Mouse (Mus musculus): Measurements from ENCODE around the gene Ankrd50. TPM values are rescaled to one million over a fixed set of nuclear protein-coding genes. Genes with fewer than 3 reads are reported as not detected.

The Ankrd50 gene
- polyA plus RNA-seq (2014; fragmentation: Nextera tagmentation; extraction: Ambion mirVana), result 32.1 and 33.6 TPM in 2 replicates

DNA sequence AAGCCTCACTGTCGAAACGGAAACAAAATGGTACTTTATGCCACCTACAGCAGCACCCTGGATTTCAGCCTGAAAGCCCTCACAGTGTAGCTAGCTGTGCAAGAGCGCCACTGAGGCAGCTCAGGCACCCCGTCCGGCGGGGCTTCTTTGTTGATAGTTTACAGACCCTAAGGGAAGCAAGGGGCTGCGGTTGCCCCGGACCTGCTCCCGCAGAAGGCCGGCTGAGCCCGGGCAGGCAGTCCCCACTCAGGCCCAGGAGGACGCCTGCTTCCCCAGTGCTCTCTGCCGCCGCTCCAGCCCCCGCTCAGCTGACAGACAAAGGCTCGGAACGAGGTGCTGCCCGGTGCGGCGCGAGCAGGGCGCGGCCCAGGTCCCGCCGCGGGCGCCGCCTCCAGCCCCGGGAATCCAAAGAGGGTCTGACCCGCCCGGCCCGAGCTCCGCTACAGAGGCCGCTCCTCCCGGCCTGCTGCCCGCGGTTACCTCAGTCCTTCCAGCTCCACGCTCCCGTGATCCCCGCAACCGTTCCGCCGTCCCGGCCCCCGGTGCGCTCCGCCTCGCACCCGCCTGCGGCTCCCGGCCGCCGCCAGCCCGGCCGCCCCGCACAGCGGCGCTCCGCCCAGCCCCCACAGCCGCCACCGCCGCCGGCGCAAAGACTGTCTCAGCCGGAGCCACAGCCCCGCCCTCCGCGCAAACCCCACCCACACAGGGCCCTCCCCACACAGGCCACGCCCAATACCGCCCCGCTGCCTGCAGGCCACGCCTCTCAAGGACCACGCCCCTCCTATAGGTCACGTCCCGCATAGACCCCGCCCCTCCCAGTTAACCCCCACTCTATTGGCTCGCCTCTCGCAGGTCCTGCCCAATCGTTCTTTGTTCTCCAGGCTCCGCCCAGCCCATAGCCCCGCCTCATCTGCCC, at the start of gene Ankrd50:
Gene Ankrd50, minus strand, starts transcription at position 654 of the 916 bp plus-strand sequence.
- H3K4me1 ChIP-seq (ENCODE audit: control insufficient read depth, insufficient read depth, low read length), result peaks cover 21% of the 10 kb centered on the region
- whole genome bisulfite sequencing, result 0% methylated on average over 35 of the region's 81 CpGs
- peak within 1 kb of the TSS; percentile 73 for H3K4me2 ChIP-seq (ENCODE audit: low read depth, low read length)
- H3K9ac ChIP-seq (ENCODE audit: low read depth, low read length), result peak within 1 kb of the TSS; percentile 97
- ATAC-seq (ENCODE audit: low read depth), result peak; percentile 97
- H3K9me3 ChIP-seq (ENCODE audit: control insufficient read depth, low read length), result peaks cover 3% of the 10 kb centered on the region; the same call in 1 of the 2 replicates
- no peaks in the 10 kb centered on the region for H3K27me3 ChIP-seq (replicated peaks; ENCODE audit: control insufficient read depth, insufficient read depth, low read length)
- H3K36me3 ChIP-seq (ENCODE audit: control insufficient read depth, insufficient read depth, low read length), result peaks cover 29% of the 10 kb centered on the region
- DNase-seq (ENCODE audit: low spot score), result peak; percentile 99
- peak within 1 kb of the TSS; percentile 90 for H3K4me3 ChIP-seq (ENCODE audit: low read depth, low read length)
- H3K27ac ChIP-seq (replicated peaks; ENCODE audit: low read depth, low read length), result peak within 1 kb of the TSS; percentile 95

DNA sequence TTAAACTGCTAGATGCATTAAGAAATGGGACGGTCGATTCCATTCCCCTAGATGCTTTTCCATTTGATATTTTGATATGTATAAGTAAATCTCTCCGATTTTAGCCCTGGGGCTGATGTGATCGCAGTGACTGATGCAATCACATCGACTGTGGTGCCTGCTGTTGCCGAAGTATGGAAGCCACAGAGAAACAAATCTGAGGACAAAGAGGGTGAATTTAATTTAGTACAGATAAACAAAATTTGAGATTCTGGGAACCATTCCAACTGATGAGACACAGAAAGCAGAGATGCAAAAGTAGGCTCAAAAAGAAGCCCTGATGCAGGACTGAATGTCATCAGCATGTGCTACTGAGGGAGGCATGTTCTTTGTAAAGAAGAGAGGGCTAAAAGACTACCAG, 49.6 kb upstream of the Ankrd50 start:
- Histone ChIP-seq H3K27me3 (replicated peaks; ENCODE audit: control insufficient read depth, insufficient read depth, low read length) (no peaks in the 10 kb centered on the region), H3K4me2 (ENCODE audit: low read depth, low read length) (no peak overlapping the region), H3K27ac (replicated peaks; ENCODE audit: low read depth, low read length) (no peak overlapping the region), H3K9ac (ENCODE audit: low read depth, low read length) (no peak overlapping the region), H3K4me3 (ENCODE audit: low read depth, low read length) (no peak overlapping the region), H3K36me3 (ENCODE audit: control insufficient read depth, insufficient read depth, low read length) (no peaks in the 10 kb centered on the region), H3K4me1 (ENCODE audit: control insufficient read depth, insufficient read depth, low read length) (no peaks in the 10 kb centered on the region), H3K9me3 (ENCODE audit: control insufficient read depth, low read length) (peaks cover 4% of the 10 kb centered on the region; the same call in 1 of the 2 replicates)
- ATAC-seq (ENCODE audit: low read depth), result no peak
- 51% methylated on average over 6 of the region's 6 CpGs for WGBS
- DNase-seq (ENCODE audit: low spot score), result peak; percentile 53

DNA sequence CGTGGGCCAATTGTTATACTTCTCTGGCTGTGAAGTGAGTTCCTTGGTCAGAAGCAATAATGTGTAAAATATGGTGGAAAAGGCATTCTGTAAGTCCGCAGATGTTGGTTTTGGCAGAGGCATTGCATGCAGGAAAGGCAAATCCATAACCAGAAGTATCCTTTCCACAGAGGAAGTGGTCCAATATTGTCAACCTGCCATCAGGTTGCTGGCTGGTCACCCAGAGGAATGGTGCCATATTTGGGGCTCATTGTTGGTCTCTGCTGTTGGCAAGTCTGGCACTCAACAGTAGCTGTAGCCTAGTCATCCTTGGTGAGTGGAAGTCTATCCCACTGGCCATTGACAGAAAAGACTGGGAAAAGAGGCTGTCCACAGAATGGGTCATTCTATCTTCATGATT, 35.8 kb upstream of the Ankrd50 start:
- 70% methylated on average over 2 of the region's 2 CpGs for WGBS
- ATAC-seq (ENCODE audit: low read depth), result no peak
- H3K4me2 ChIP-seq (ENCODE audit: low read depth, low read length), result no peak overlapping the region
- no peaks in the 10 kb centered on the region for H3K4me1 ChIP-seq (ENCODE audit: control insufficient read depth, insufficient read depth, low read length)
- H3K9ac ChIP-seq (ENCODE audit: low read depth, low read length), result no peak overlapping the region
- no peaks in the 10 kb centered on the region for H3K27me3 ChIP-seq (replicated peaks; ENCODE audit: control insufficient read depth, insufficient read depth, low read length)
- no peaks in the 10 kb centered on the region for H3K9me3 ChIP-seq (ENCODE audit: control insufficient read depth, low read length)
- H3K27ac ChIP-seq (replicated peaks; ENCODE audit: low read depth, low read length), result no peak overlapping the region
- no peaks in the 10 kb centered on the region for H3K36me3 ChIP-seq (ENCODE audit: control insufficient read depth, insufficient read depth, low read length)
- no peak for DNase-seq (ENCODE audit: low spot score)
- no peak overlapping the region for H3K4me3 ChIP-seq (ENCODE audit: low read depth, low read length)

DNA sequence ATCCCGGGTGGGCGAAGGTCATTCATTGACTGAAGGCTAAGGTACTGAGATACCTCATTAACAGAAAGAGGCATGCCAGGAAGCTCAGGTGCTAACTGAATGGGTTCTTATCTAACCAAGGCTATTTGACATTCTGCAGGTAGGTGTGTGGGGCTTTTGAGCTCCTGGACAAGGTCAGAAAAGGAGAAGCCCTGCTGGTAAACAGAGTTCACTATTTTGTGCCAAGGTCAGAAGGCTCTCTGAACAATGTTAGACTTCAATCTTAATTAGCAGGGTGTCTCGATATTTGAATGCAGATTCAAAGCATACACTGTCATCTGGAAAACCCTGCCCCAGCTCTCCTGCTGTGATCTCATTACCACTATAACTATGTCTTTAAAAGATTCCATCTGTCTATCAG, 35.3 kb upstream of the Ankrd50 start:
- no peak for DNase-seq (ENCODE audit: low spot score)
- 76% methylated on average over 3 of the region's 3 CpGs for WGBS
- H3K36me3 ChIP-seq (ENCODE audit: control insufficient read depth, insufficient read depth, low read length), result no peaks in the 10 kb centered on the region
- no peaks in the 10 kb centered on the region for H3K27me3 ChIP-seq (replicated peaks; ENCODE audit: control insufficient read depth, insufficient read depth, low read length)
- H3K27ac ChIP-seq (replicated peaks; ENCODE audit: low read depth, low read length), result no peak overlapping the region
- no peaks in the 10 kb centered on the region for H3K4me1 ChIP-seq (ENCODE audit: control insufficient read depth, insufficient read depth, low read length)
- H3K4me2 ChIP-seq (ENCODE audit: low read depth, low read length), result no peak overlapping the region
- H3K9me3 ChIP-seq (ENCODE audit: control insufficient read depth, low read length), result no peaks in the 10 kb centered on the region
- H3K4me3 ChIP-seq (ENCODE audit: low read depth, low read length), result no peak overlapping the region
- H3K9ac ChIP-seq (ENCODE audit: low read depth, low read length), result no peak overlapping the region
- no peak for ATAC-seq (ENCODE audit: low read depth)

DNA sequence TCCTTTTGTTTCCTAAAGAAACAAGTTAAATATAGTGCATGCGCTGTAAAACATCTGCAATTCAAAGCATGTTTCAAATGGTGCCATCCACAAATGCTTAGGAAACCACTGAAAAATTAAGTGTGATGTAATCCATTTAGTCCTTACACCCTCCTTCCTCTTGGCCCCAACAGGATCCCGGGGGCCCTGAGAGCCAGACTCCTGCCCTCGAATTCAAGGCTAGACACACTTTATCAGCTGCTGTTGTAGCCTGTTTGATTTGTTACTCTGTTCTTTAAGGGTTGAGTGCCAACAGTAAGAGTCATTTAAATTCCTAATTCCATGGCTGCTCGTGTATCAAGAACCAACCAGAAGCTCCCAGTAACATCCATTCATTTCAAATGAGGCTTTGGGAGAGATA, 19.0 kb upstream of the Ankrd50 start:
- Histone ChIP-seq H3K9ac (ENCODE audit: low read depth, low read length) (no peak overlapping the region), H3K36me3 (ENCODE audit: control insufficient read depth, insufficient read depth, low read length) (no peaks in the 10 kb centered on the region), H3K4me2 (ENCODE audit: low read depth, low read length) (no peak overlapping the region), H3K9me3 (ENCODE audit: control insufficient read depth, low read length) (no peaks in the 10 kb centered on the region), H3K4me3 (ENCODE audit: low read depth, low read length) (no peak overlapping the region), H3K27ac (replicated peaks; ENCODE audit: low read depth, low read length) (no peak overlapping the region), H3K4me1 (ENCODE audit: control insufficient read depth, insufficient read depth, low read length) (no peaks in the 10 kb centered on the region), H3K27me3 (replicated peaks; ENCODE audit: control insufficient read depth, insufficient read depth, low read length) (no peaks in the 10 kb centered on the region)
- ATAC-seq (ENCODE audit: low read depth), result no peak
- WGBS, result 71% methylated on average over 4 of the region's 4 CpGs
- no peak for DNase-seq (ENCODE audit: low spot score)

DNA sequence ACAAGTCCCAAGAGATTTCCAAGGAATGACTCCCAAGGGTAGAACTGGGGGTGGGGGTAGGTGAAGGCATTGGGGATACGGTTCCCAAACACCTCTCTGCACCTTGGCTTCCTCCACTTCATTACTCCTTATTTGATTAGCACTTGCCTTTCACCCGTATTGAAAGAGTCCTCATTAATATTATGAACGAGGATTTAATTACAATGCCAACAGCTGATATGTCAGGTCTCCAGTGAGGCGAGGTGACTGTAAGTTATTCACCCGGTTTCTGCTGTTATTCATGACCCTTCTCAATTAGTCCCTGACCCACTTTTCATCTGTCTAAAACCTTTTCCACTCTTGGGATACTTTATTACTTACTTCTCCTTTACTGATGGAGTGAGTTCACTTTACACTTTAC, 17.5 kb upstream of the Ankrd50 start:
- H3K4me2 ChIP-seq (ENCODE audit: low read depth, low read length), result no peak overlapping the region
- no peaks in the 10 kb centered on the region for H3K9me3 ChIP-seq (ENCODE audit: control insufficient read depth, low read length)
- H3K27ac ChIP-seq (replicated peaks; ENCODE audit: low read depth, low read length), result no peak overlapping the region
- no peaks in the 10 kb centered on the region for H3K27me3 ChIP-seq (replicated peaks; ENCODE audit: control insufficient read depth, insufficient read depth, low read length)
- no peak overlapping the region for H3K4me3 ChIP-seq (ENCODE audit: low read depth, low read length)
- H3K4me1 ChIP-seq (ENCODE audit: control insufficient read depth, insufficient read depth, low read length), result no peaks in the 10 kb centered on the region
- ATAC-seq (ENCODE audit: low read depth) (peak; percentile 42; the same call in 1 of the 2 replicates), DNase-seq (ENCODE audit: low spot score) (no peak)
- H3K9ac ChIP-seq (ENCODE audit: low read depth, low read length), result no peak overlapping the region
- H3K36me3 ChIP-seq (ENCODE audit: control insufficient read depth, insufficient read depth, low read length), result no peaks in the 10 kb centered on the region
- 59% methylated on average over 5 of the region's 5 CpGs for WGBS

DNA sequence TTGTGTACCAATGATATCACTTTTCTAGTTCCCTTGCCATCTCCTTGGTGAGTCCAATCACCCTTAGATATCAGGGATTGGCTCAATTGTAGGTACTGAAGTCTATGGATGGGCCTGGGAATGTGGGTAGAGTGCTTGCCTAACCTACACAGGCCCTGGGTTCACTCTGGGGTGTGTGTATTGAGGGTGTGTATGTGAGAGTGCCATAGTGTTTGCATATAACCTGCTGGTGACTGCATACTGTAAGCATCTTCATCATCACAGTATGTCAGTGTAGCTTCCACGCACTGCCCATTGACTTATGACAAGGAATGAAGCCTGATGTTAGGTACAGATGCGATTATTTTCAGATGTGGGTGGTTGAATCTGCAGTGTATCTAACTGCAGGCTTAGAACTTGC, 17.1 kb upstream of the Ankrd50 start:
- H3K9me3 ChIP-seq (ENCODE audit: control insufficient read depth, low read length), result no peaks in the 10 kb centered on the region
- DNase-seq (ENCODE audit: low spot score) (no peak), ATAC-seq (ENCODE audit: low read depth) (0 out of 2 replicates have a peak, but pooled peaks have one; percentile 19)
- H3K36me3 ChIP-seq (ENCODE audit: control insufficient read depth, insufficient read depth, low read length), result no peaks in the 10 kb centered on the region
- no peak overlapping the region for H3K4me3 ChIP-seq (ENCODE audit: low read depth, low read length)
- H3K4me2 ChIP-seq (ENCODE audit: low read depth, low read length), result no peak overlapping the region
- no peak overlapping the region for H3K9ac ChIP-seq (ENCODE audit: low read depth, low read length)
- no peak overlapping the region for H3K27ac ChIP-seq (replicated peaks; ENCODE audit: low read depth, low read length)
- no peaks in the 10 kb centered on the region for H3K4me1 ChIP-seq (ENCODE audit: control insufficient read depth, insufficient read depth, low read length)
- H3K27me3 ChIP-seq (replicated peaks; ENCODE audit: control insufficient read depth, insufficient read depth, low read length), result no peaks in the 10 kb centered on the region
- WGBS, result 85% methylated on average over 2 of the region's 2 CpGs

DNA sequence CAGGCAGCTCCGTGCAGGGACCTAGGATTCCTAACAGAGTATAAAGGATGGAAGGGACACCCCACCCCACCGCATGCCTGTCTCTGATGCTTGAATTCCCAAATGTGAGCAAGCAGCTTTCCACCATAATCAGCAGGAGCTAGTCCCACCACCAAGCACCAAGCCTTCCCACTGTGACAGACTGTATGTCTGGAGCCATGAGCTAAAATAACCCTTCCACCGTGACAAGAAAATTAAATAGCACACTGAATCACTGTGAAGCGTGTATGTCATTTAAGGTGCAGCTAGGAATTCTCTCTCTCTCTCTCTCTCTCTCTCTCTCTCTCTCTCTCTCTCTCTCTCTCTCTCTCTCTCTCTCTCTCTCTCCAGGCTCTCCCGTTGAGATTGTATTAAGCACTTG, 16.7 kb upstream of the Ankrd50 start:
- H3K4me3 ChIP-seq (ENCODE audit: low read depth, low read length), result no peak overlapping the region
- DNase-seq (ENCODE audit: low spot score), result no peak
- H3K27me3 ChIP-seq (replicated peaks; ENCODE audit: control insufficient read depth, insufficient read depth, low read length), result no peaks in the 10 kb centered on the region
- no peak overlapping the region for H3K4me2 ChIP-seq (ENCODE audit: low read depth, low read length)
- H3K9me3 ChIP-seq (ENCODE audit: control insufficient read depth, low read length), result no peaks in the 10 kb centered on the region
- 67% methylated on average over 5 of the region's 5 CpGs for WGBS
- no peak overlapping the region for H3K27ac ChIP-seq (replicated peaks; ENCODE audit: low read depth, low read length)
- H3K9ac ChIP-seq (ENCODE audit: low read depth, low read length), result no peak overlapping the region
- no peak for ATAC-seq (ENCODE audit: low read depth)
- H3K4me1 ChIP-seq (ENCODE audit: control insufficient read depth, insufficient read depth, low read length), result no peaks in the 10 kb centered on the region
- H3K36me3 ChIP-seq (ENCODE audit: control insufficient read depth, insufficient read depth, low read length), result no peaks in the 10 kb centered on the region

DNA sequence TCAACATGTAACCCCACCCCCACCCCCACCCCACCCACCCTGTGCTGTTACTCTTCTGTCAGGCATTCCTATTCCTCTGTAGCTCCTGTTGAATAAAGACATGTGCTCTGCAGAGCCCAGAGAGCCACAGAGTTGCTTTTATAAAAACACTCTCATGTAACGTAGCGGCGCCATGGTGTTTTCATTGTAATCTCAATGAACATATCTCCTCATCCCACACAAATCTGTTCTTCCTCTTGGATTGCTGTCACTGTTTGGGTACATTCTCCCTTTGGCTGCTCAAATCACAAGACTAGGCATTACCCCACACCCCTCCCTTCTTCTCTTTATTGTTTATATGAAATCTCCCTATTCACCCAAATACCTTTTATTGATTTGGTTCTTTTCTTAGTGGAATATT, 13.9 kb upstream of the Ankrd50 start:
- H3K27me3 ChIP-seq (replicated peaks; ENCODE audit: control insufficient read depth, insufficient read depth, low read length), result no peaks in the 10 kb centered on the region
- H3K4me1 ChIP-seq (ENCODE audit: control insufficient read depth, insufficient read depth, low read length), result no peaks in the 10 kb centered on the region
- H3K4me2 ChIP-seq (ENCODE audit: low read depth, low read length), result no peak overlapping the region
- DNase-seq (ENCODE audit: low spot score) (no peak), ATAC-seq (ENCODE audit: low read depth) (no peak)
- no peaks in the 10 kb centered on the region for H3K9me3 ChIP-seq (ENCODE audit: control insufficient read depth, low read length)
- H3K9ac ChIP-seq (ENCODE audit: low read depth, low read length), result no peak overlapping the region
- 83% methylated on average over 3 of the region's 3 CpGs for WGBS
- H3K36me3 ChIP-seq (ENCODE audit: control insufficient read depth, insufficient read depth, low read length), result no peaks in the 10 kb centered on the region
- H3K27ac ChIP-seq (replicated peaks; ENCODE audit: low read depth, low read length), result no peak overlapping the region
- H3K4me3 ChIP-seq (ENCODE audit: low read depth, low read length), result no peak overlapping the region
